In the genomic region with DNA sequence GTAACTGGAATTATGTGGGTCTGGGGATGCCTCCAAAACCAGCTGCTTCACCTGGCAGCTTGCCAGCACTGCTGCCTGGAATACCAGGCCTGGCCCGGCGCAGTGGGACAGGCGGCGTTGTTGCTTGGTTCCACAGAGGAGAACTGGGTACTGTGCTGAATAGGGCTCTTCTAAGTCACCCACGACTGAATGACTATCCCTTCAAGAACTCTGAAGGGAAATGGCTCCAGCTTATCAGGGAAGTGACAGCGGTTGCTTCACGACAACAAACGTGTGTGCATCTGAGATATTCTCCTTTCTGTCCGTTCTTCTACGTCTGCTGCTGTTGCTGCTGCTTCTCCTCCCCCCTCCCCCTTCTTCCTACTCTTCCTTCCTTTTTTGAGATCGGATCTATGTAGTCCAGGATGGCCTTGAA, we compare ENCODE assay signal across 9 mouse cellular contexts. TPM values are rescaled to one million over a fixed set of nuclear protein-coding genes. Genes with fewer than 3 reads are reported as not detected.
A peak's percentile ranks its signal among the peaks of the same experiment; 100 is the strongest.
DNase-seq lines count a peak whose midpoint lies in the region; ATAC-seq and TF ChIP-seq lines count a peak whose summit lies in the region.
"Had no signal": no experiment of that assay in that cellular context is flagged by ENCODE, and none has a peak within 500 bp of the region (broad histone marks: within the 10 kb centered on the region; RNA-seq: fewer than 3 reads in every experiment).

No protein-coding gene starts in this region.

- peak; percentile 45 to 55 for DNase-seq in kidney, postnatal 25 days
- no peak for DNase-seq in kidney, adult 8-10 months
- DNase-seq in MEL (ENCODE audit: low read depth, low spot score) (peak; percentile 96), adipocyte (ENCODE audit: low spot score) (peak; percentile 28)
- peak; percentile 50 to 67 for DNase-seq in heart, postnatal 14 days
- DNase-seq in midbrain, embryonic 14.5 days: peak; percentile 88
- no peak for DNase-seq in T-cell, adult 2 months (ENCODE audit: low spot score)
- no peak for DNase-seq in left cerebral cortex, adult 11 months (ENCODE audit: low spot score)

- 55% methylated on average over 11 of the region's 11 CpGs for WGBS in midbrain, embryonic 14.5 days

- H3K9ac ChIP-seq in MEL (ENCODE audit: control insufficient read depth, low read depth, low read length, poor library complexity, severe bottlenecking): peak overlapping the region; percentile 52
- no peak overlapping the region; the same call in 1 of the 2 replicates for H3K9ac ChIP-seq in midbrain, embryonic 14.5 days (replicated peaks; ENCODE audit: low read length)

- no peak for TF ChIP-seq CTCF in MEL (IDR thresholded peaks at IDR 0.05 in 2 of 3, conservative IDR thresholded peaks at IDR 0.05 in 1 of 3; ENCODE audit: control insufficient read depth in 1 of 3, insufficient read depth in 1 of 3, low read depth in 2 of 3, low read length in 3 of 3, poor library complexity in 1 of 3, severe bottlenecking in 1 of 3)

- H3K4me3 ChIP-seq in MEL (ENCODE audit: control insufficient read depth in 1 of 2, insufficient read depth in 1 of 2, low read depth in 2 of 2, low read length in 2 of 2): peak overlapping the region; percentile 10 to 32
- no peak overlapping the region for H3K4me3 ChIP-seq in midbrain, embryonic 14.5 days (replicated peaks; ENCODE audit: low read depth, low read length)
- H3K4me3 ChIP-seq: myocyte had no signal

- peaks cover 0 to 18% of the 10 kb centered on the region in 2 experiments; a peak in 2 of 4 replicates for H3K36me3 ChIP-seq in MEL (ENCODE audit: control insufficient read depth in 1 of 2, insufficient read depth in 2 of 2, low read length in 2 of 2)
- peaks cover 71% of the 10 kb centered on the region for H3K36me3 ChIP-seq in midbrain, embryonic 14.5 days (ENCODE audit: control insufficient read depth, insufficient read depth, low read length)

- no peaks in the 10 kb centered on the region for H3K79me2 ChIP-seq in MEL (ENCODE audit: control insufficient read depth, insufficient read depth, low read length, poor library complexity)

- no peaks in the 10 kb centered on the region for H3K9me3 ChIP-seq in MEL (replicated peaks; ENCODE audit: insufficient read depth, low read length)
- no peaks in the 10 kb centered on the region for H3K9me3 ChIP-seq in midbrain, embryonic 14.5 days (ENCODE audit: control insufficient read depth, low read length)

- no peak overlapping the region for H3K4me2 ChIP-seq in midbrain, embryonic 14.5 days (ENCODE audit: low read length)

- no peaks in the 10 kb centered on the region for H3K27me3 ChIP-seq in MEL (ENCODE audit: control insufficient read depth in 1 of 2, insufficient read depth in 2 of 2, low read length in 2 of 2)
- no peaks in the 10 kb centered on the region for H3K27me3 ChIP-seq in midbrain, embryonic 14.5 days (ENCODE audit: control insufficient read depth, insufficient read depth, low read length)

- no peak for ATAC-seq in midbrain, embryonic 14.5 days (ENCODE audit: low FRiP score, low TSS enrichment)

- no peak for TF ChIP-seq RAD21 in MEL (IDR thresholded peaks at IDR 0.05; ENCODE audit: low read depth, low read length)

- peaks cover 17 to 19% of the 10 kb centered on the region in 2 experiments for H3K4me1 ChIP-seq in MEL (ENCODE audit: control insufficient read depth in 1 of 2, insufficient read depth in 2 of 2, low read length in 2 of 2)
- peaks cover 5% of the 10 kb centered on the region; the same call in 1 of the 2 replicates for H3K4me1 ChIP-seq in midbrain, embryonic 14.5 days (ENCODE audit: control insufficient read depth, insufficient read depth, low read length)

- H3K27ac ChIP-seq in MEL (ENCODE audit: control insufficient read depth, low read depth, low read length): peak overlapping the region; percentile 89
- 0 out of 2 replicates have a peak overlapping the region, but pooled peaks have one; percentile 5 for H3K27ac ChIP-seq in midbrain, embryonic 14.5 days (replicated peaks; ENCODE audit: low read depth, low read length)

- peak in 1 of 2 experiments; percentile 67; a peak in 2 of 4 replicates for TF ChIP-seq POLR2A in MEL (IDR thresholded peaks at IDR 0.05; ENCODE audit: control insufficient read depth in 1 of 2, insufficient read depth in 1 of 2, low read depth in 1 of 2, low read length in 2 of 2, poor library complexity in 1 of 2)

- intact Hi-C loops in heart, postnatal 14 days (cut with DNase I): no loop called here

- peak; percentile 98 to 99 for TF ChIP-seq EP300 in MEL (IDR thresholded peaks at IDR 0.05; ENCODE audit: low read depth in 1 of 2, low read length in 2 of 2)

TF ChIP-seq in MEL, 35 proteins besides CTCF, POLR2A, EP300 and RAD21 (continues in another document):
- no peak for TF ChIP-seq SMC3 (IDR thresholded peaks at IDR 0.05; ENCODE audit: low read depth, low read length)
- no peak for TF ChIP-seq USF1 (IDR thresholded peaks at IDR 0.05; ENCODE audit: low read depth, low read length)
- TF ChIP-seq USF2 (IDR thresholded peaks at IDR 0.05; ENCODE audit: borderline replicate concordance in 1 of 2, insufficient read depth in 1 of 2, low read depth in 1 of 2, low read length in 2 of 2): no peak
- no peak for TF ChIP-seq UBTF (IDR thresholded peaks at IDR 0.05; ENCODE audit: borderline replicate concordance, insufficient read depth, low read depth, low read length)
- 0 out of 2 replicates have a peak, but pooled peaks have one; percentile 40 for TF ChIP-seq POLR2AphosphoS2 (IDR thresholded peaks at IDR 0.05; ENCODE audit: low read length)
- no peak; the same call in 1 of the 2 replicates for TF ChIP-seq ZMIZ1 (IDR thresholded peaks at IDR 0.05; ENCODE audit: low read depth, low read length)
- TF ChIP-seq KAT2A (conservative IDR thresholded peaks at IDR 0.05; ENCODE audit: low read depth, low read length): 0 out of 2 replicates have a peak, but pooled peaks have one; percentile 38
- TF ChIP-seq MXI1 (IDR thresholded peaks at IDR 0.05; ENCODE audit: low read depth, low read length): peak; percentile 81
- TF ChIP-seq MAX (IDR thresholded peaks at IDR 0.05; ENCODE audit: low read length): peak; percentile 81; the same call in 1 of the 2 replicates
- TF ChIP-seq TAL1 (IDR thresholded peaks at IDR 0.05; ENCODE audit: low read length): peak; percentile 99
- TF ChIP-seq MEF2A (IDR thresholded peaks at IDR 0.05; ENCODE audit: extremely low read depth, insufficient replicate concordance, low read depth, low read length, poor library complexity, severe bottlenecking): no peak
- no peak; the same call in 1 of the 2 replicates for TF ChIP-seq NRF1 (IDR thresholded peaks at IDR 0.05; ENCODE audit: insufficient read depth, low read depth, low read length, poor library complexity, severe bottlenecking)
- TF ChIP-seq POLR2AphosphoS5 (IDR thresholded peaks at IDR 0.05; ENCODE audit: borderline replicate concordance, low read depth, low read length): 0 out of 2 replicates have a peak, but pooled peaks have one; percentile 72
- peak; percentile 94 for TF ChIP-seq SIN3A (IDR thresholded peaks at IDR 0.05; ENCODE audit: low read length)
- peak; percentile 94 for TF ChIP-seq ETS1 (IDR thresholded peaks at IDR 0.05; ENCODE audit: low read depth, low read length)
- peak; percentile 70 for TF ChIP-seq ELF1 (IDR thresholded peaks at IDR 0.05; ENCODE audit: low read depth, low read length)
- TF ChIP-seq ZKSCAN1 (IDR thresholded peaks at IDR 0.05; ENCODE audit: low read depth, low read length): no peak
- peak; percentile 91 for TF ChIP-seq MYB (IDR thresholded peaks at IDR 0.05; ENCODE audit: low read depth, low read length)
- TF ChIP-seq MYC (IDR thresholded peaks at IDR 0.05; ENCODE audit: low read depth, low read length): peak; percentile 92
- TF ChIP-seq MAFK (IDR thresholded peaks at IDR 0.05; ENCODE audit: borderline replicate concordance, low read depth, low read length): peak; percentile 85
- peak; percentile 49 for TF ChIP-seq NELFE (IDR thresholded peaks at IDR 0.05; ENCODE audit: low read depth, low read length)
- TF ChIP-seq BHLHE40 (IDR thresholded peaks at IDR 0.05; ENCODE audit: borderline replicate concordance, low read depth, low read length): peak; percentile 68; the same call in 1 of the 2 replicates
- TF ChIP-seq GABPA (IDR thresholded peaks at IDR 0.05; ENCODE audit: low read depth, low read length): no peak
- TF ChIP-seq HCFC1 (IDR thresholded peaks at IDR 0.05; ENCODE audit: low read depth, low read length): peak; percentile 60; the same call in 1 of the 2 replicates
- TF ChIP-seq ZC3H11A (IDR thresholded peaks at IDR 0.05; ENCODE audit: low read depth, low read length): no peak
- no peak for TF ChIP-seq E2F4 (IDR thresholded peaks at IDR 0.05; ENCODE audit: borderline replicate concordance, low read depth, low read length)
- TF ChIP-seq ZNF384 (IDR thresholded peaks at IDR 0.05; ENCODE audit: low read depth, low read length): peak; percentile 48; the same call in 1 of the 2 replicates

RNA-seq across cellular contexts. Expression of a gene that starts 19.4 kb away (rescaled TPM):
- 62.4 and 74.8 TPM in 2 replicates for total RNA-seq in MEL (2012; rRNA removed)
- polyA plus RNA-seq in MEL (2012; ENCODE audit: insufficient read depth in 1 of 2, insufficient read length in 2 of 2, low read depth in 1 of 2, low replicate concordance in 2 of 2, missing spikeins in 1 of 2): 100 to 1,000 TPM in 1 of 2 experiments, not detected in 1; 123 TPM
- total RNA-seq in heart, postnatal 14 days (2021): 10 to 100 TPM; 29.7 to 30.0 TPM
- polyA plus RNA-seq in midbrain, embryonic 14.5 days (2014; fragmentation: Nextera tagmentation; extraction: Ambion mirVana): 134 and 200 TPM in 2 replicates

RNA-seq across cellular contexts. Expression of a gene that starts 19.6 kb away (rescaled TPM):
- total RNA-seq in MEL (2012; rRNA removed): 16.1 and 20.3 TPM in 2 replicates
- polyA plus RNA-seq in MEL (2012; ENCODE audit: insufficient read depth in 1 of 2, insufficient read length in 2 of 2, low read depth in 1 of 2, low replicate concordance in 2 of 2, missing spikeins in 1 of 2): 10 to 100 TPM; 21.2 to 36.6 TPM
- 1 to 10 TPM; 4.1 to 5.3 TPM for total RNA-seq in heart, postnatal 14 days (2021)
- polyA plus RNA-seq in midbrain, embryonic 14.5 days (2014; fragmentation: Nextera tagmentation; extraction: Ambion mirVana): 7.3 and 10.2 TPM in 2 replicates

RNA-seq across cellular contexts. Expression of a gene that starts 45.3 kb away (rescaled TPM):
- 47.0 and 52.9 TPM in 2 replicates for total RNA-seq in MEL (2012; rRNA removed)
- polyA plus RNA-seq in MEL (2012; ENCODE audit: insufficient read depth in 1 of 2, insufficient read length in 2 of 2, low read depth in 1 of 2, low replicate concordance in 2 of 2, missing spikeins in 1 of 2): 10 to 100 TPM in 1 of 2 experiments, not detected in 1; 70.0 TPM
- 10 to 100 TPM; 60.3 to 68.7 TPM for total RNA-seq in heart, postnatal 14 days (2021)
- polyA plus RNA-seq in midbrain, embryonic 14.5 days (2014; fragmentation: Nextera tagmentation; extraction: Ambion mirVana): 27.5 and 33.8 TPM in 2 replicates

RNA-seq across cellular contexts. Expression of a gene that starts 52.0 kb away (rescaled TPM):
- 19.1 and 21.2 TPM in 2 replicates for total RNA-seq in MEL (2012; rRNA removed)
- polyA plus RNA-seq in MEL (2012; ENCODE audit: insufficient read depth in 1 of 2, insufficient read length in 2 of 2, low read depth in 1 of 2, low replicate concordance in 2 of 2, missing spikeins in 1 of 2): 10 to 100 TPM in 1 of 2 experiments, not detected in 1; 57.2 TPM
- total RNA-seq in heart, postnatal 14 days (2021): 10 to 100 TPM; 47.6 to 50.0 TPM
- 36.5 and 38.5 TPM in 2 replicates for polyA plus RNA-seq in midbrain, embryonic 14.5 days (2014; fragmentation: Nextera tagmentation; extraction: Ambion mirVana)

Comparison
In these comparisons a context has a peak if more than half of its experiments do, and no peak if none do; other contexts are left out.
1. DNase-seq: peak in kidney, postnatal 25 days (2 of 2), MEL (single experiment), adipocyte (single experiment), heart, postnatal 14 days (2 of 2) and midbrain, embryonic 14.5 days (single experiment); none in kidney, adult 8-10 months (0 of 2), T-cell, adult 2 months (single experiment) and left cerebral cortex, adult 11 months (single experiment).